ENCODE assay signal across 14 mouse cellular contexts in genomic region chr11:76328522-76329290, GRCm38 (mm10).
A peak's percentile ranks its signal among the peaks of the same experiment; 100 is the strongest.
DNase-seq lines count a peak whose midpoint lies in the region; ATAC-seq and TF ChIP-seq lines count a peak whose summit lies in the region.
"Had no signal": no experiment of that assay in that cellular context is flagged by ENCODE, and none has a peak within 500 bp of the region (broad histone marks: within the 10 kb centered on the region; RNA-seq: fewer than 3 reads in every experiment).

No protein-coding gene starts in this region.

- no peak for ATAC-seq in liver, embryonic 11.5 days (replicated peaks; ENCODE audit: low FRiP score)
- 0 out of 2 replicates have a peak, but pooled peaks have one; percentile 16 for ATAC-seq in intestine, postnatal 0 days

- H3K36me3 ChIP-seq in heart, embryonic 10.5 days = no peaks in the 10 kb centered on the region
- no peaks in the 10 kb centered on the region for H3K36me3 ChIP-seq in liver, embryonic 11.5 days (ENCODE audit: control insufficient read depth, insufficient read depth, low read length)
- H3K36me3 ChIP-seq in intestine, postnatal 0 days (ENCODE audit: control insufficient read depth, insufficient read depth) = no peaks in the 10 kb centered on the region

- no peak for TF ChIP-seq CTCF in embryonic fibroblast, embryonic 13.5 days (IDR thresholded peaks at IDR 0.05; ENCODE audit: borderline replicate concordance, insufficient read depth, low read length)
- no peak for TF ChIP-seq CTCF in intestine, postnatal 0 days (IDR thresholded peaks at IDR 0.05; ENCODE audit: low read depth)

- H3K27ac ChIP-seq in heart, embryonic 10.5 days = 0 out of 2 replicates have a peak overlapping the region, but pooled peaks have one; percentile 70
- no peak overlapping the region for H3K27ac ChIP-seq in liver, embryonic 11.5 days (ENCODE audit: low read depth, low read length)
- H3K27ac ChIP-seq in embryonic fibroblast, embryonic 13.5 days (ENCODE audit: insufficient read depth, low read length) = peak overlapping the region; percentile 48; the same call in 1 of the 2 replicates
- H3K27ac ChIP-seq in intestine, postnatal 0 days (ENCODE audit: low read depth, low read length) = no peak overlapping the region

- 33% methylated on average over 2 of the region's 2 CpGs for WGBS in heart, embryonic 10.5 days
- 28% methylated on average over 2 of the region's 2 CpGs for WGBS in liver, embryonic 11.5 days
- WGBS in intestine, postnatal 0 days = 39% methylated on average over 2 of the region's 2 CpGs

- peak overlapping the region; percentile 34; the same call in 1 of the 2 replicates for H3K4me2 ChIP-seq in liver, embryonic 11.5 days
- H3K4me2 ChIP-seq in intestine, postnatal 0 days (replicated peaks; ENCODE audit: low read depth) = no peak overlapping the region
- H3K4me2 ChIP-seq: midbrain, embryonic 11.5 days had no signal

- H3K9ac ChIP-seq in liver, embryonic 11.5 days (ENCODE audit: low read depth, low read length) = no peak overlapping the region
- H3K9ac ChIP-seq in intestine, postnatal 0 days (ENCODE audit: low read depth, low read length) = no peak overlapping the region

- H3K4me3 ChIP-seq in heart, embryonic 10.5 days = 0 out of 2 replicates have a peak overlapping the region, but pooled peaks have one; percentile 9
- no peak overlapping the region for H3K4me3 ChIP-seq in liver, embryonic 11.5 days (ENCODE audit: low read depth, low read length)
- no peak overlapping the region for H3K4me3 ChIP-seq in embryonic fibroblast, embryonic 13.5 days (ENCODE audit: insufficient read depth, low read length)
- no peak overlapping the region for H3K4me3 ChIP-seq in intestine, postnatal 0 days (ENCODE audit: low read depth, low read length)

- H3K27me3 ChIP-seq in heart, embryonic 10.5 days (ENCODE audit: insufficient read depth, poor library complexity, severe bottlenecking) = no peaks in the 10 kb centered on the region
- H3K27me3 ChIP-seq in liver, embryonic 11.5 days (replicated peaks; ENCODE audit: control insufficient read depth, insufficient read depth, low read length) = no peaks in the 10 kb centered on the region
- H3K27me3 ChIP-seq in intestine, postnatal 0 days (replicated peaks; ENCODE audit: control insufficient read depth, insufficient read depth, low read length) = no peaks in the 10 kb centered on the region

- no peak for DNase-seq in heart, embryonic 10.5 days (ENCODE audit: low spot score)
- DNase-seq in heart, adult 9 months (ENCODE audit: low spot score in 2 of 2) = no peak
- no peak for DNase-seq in liver, embryonic 11.5 days (ENCODE audit: low spot score)
- DNase-seq in liver = no peak
- no peak for DNase-seq in spleen, adult 18-20 months
- no peak for DNase-seq in kidney, postnatal 4 days
- DNase-seq: adrenal gland, postnatal 25 days; cerebellum, adult 9-11 months; left cerebral cortex, postnatal 4 days; lung, adult 2 months; thymus, postnatal 25 days had no signal

- TF ChIP-seq POLR2A in embryonic fibroblast, embryonic 13.5 days (IDR thresholded peaks at IDR 0.05; ENCODE audit: low read depth, low read length) = no peak

- no peaks in the 10 kb centered on the region for H3K9me3 ChIP-seq in heart, embryonic 10.5 days
- no peaks in the 10 kb centered on the region for H3K9me3 ChIP-seq in liver, embryonic 11.5 days (ENCODE audit: control insufficient read depth, low read length)
- H3K9me3 ChIP-seq in intestine, postnatal 0 days (ENCODE audit: control insufficient read depth) = no peaks in the 10 kb centered on the region

- peaks cover 70% of the 10 kb centered on the region for H3K4me1 ChIP-seq in heart, embryonic 10.5 days
- H3K4me1 ChIP-seq in liver, embryonic 11.5 days (replicated peaks; ENCODE audit: control insufficient read depth, insufficient read depth, low read length) = peaks cover 14% of the 10 kb centered on the region
- peaks cover 48% of the 10 kb centered on the region for H3K4me1 ChIP-seq in embryonic fibroblast, embryonic 13.5 days (ENCODE audit: control insufficient read depth, insufficient read depth, low read length)
- H3K4me1 ChIP-seq in intestine, postnatal 0 days (replicated peaks; ENCODE audit: control insufficient read depth, insufficient read depth, low read length) = no peaks in the 10 kb centered on the region

Comparison
In these comparisons a context has a peak if more than half of its experiments do, and no peak if none do; other contexts are left out.
1. H3K27ac ChIP-seq: peak in heart, embryonic 10.5 days (single experiment) and embryonic fibroblast, embryonic 13.5 days (single experiment); none in liver, embryonic 11.5 days (single experiment) and intestine, postnatal 0 days (single experiment).